Mouse (Mus musculus): Measurements from ENCODE around the gene Dnaic2. TPM values are rescaled to one million over a fixed set of nuclear protein-coding genes. Genes with fewer than 3 reads are reported as not detected.

Gene Dnaic2
- total and polyA plus RNA-seq, 3 experiments, result 0.59 to 0.93 (median 0.83) TPM

DNA sequence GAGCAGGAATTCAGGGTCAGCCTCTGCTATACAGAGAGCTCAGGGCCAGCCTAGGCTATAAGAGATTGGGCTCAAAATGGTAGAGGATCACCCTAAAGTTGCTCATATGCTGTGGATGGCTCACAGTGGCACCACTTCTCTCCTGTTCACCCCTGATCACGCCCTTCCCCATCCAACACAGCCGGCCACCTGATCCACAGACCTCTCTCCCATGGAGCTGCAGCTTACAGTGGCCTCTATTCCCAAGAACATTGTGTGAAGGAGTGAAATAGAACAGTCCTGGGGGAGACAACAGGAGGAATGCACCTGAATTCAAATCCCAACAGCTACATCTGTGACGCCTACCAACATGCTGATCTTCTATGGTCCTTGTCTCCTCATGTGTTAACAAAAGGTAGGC is 71.4 kb downstream of the Dnaic2 start, which contains the start of gene Gpr142:
Gpr142 (plus strand) TSS at position 301 of the 400 bp plus-strand sequence.
- Histone ChIP-seq H3K27ac (ENCODE audit: insufficient read depth, low read depth) (no peak within 1 kb of the TSS), H3K9ac (ENCODE audit: insufficient read depth, low read depth) (no peak within 1 kb of the TSS), H3K4me1 (ENCODE audit: control insufficient read depth in 1 of 2, insufficient read depth in 2 of 2) (peaks cover 3 to 21% of the 10 kb centered on the region in 2 experiments; a peak in 3 of 4 replicates), H3K9me3 (replicated peaks; ENCODE audit: low read length) (peaks cover 7% of the 10 kb centered on the region), H3K36me3 (replicated peaks in 1 of 2; ENCODE audit: control insufficient read depth in 1 of 2, insufficient read depth in 1 of 2, low read length in 1 of 2) (no peaks in the 10 kb centered on the region), H3K4me3 (replicated peaks in 1 of 3; ENCODE audit: low read depth in 2 of 3, low read length in 2 of 3, poor library complexity in 1 of 3) (no peak within 1 kb of the TSS), H3K79me2 (replicated peaks; ENCODE audit: control insufficient read depth, extremely low read depth, insufficient read depth, poor library complexity, severe bottlenecking) (no peaks in the 10 kb centered on the region), H3K4me2 (ENCODE audit: insufficient read depth, low read depth, poor library complexity, severe bottlenecking) (no peak within 1 kb of the TSS), H3K27me3 (replicated peaks) (peaks cover 43% of the 10 kb centered on the region)
- no peak for DNase-seq (ENCODE audit: extremely low read depth)
- in situ Hi-C loops (cut with MboI; ENCODE audit: low pct_ligation_motif_present, low pct_unique_long_range_greater_than_20kb, low sequenced_read_pairs), result loop anchor here (5.0 kb wide), 1 partner anchor 46 kb away; no protein-coding TSS in a partner anchor
- TF ChIP-seq UBTF (IDR thresholded peaks at IDR 0.05; ENCODE audit: low read depth, low read length), result no peak
- dilution Hi-C loops (cut with MboI; ENCODE audit: extremely low pct_ligation_motif_present, extremely low pct_unique_long_range_greater_than_20kb, low sequenced_read_pairs), result no loop called here

DNA sequence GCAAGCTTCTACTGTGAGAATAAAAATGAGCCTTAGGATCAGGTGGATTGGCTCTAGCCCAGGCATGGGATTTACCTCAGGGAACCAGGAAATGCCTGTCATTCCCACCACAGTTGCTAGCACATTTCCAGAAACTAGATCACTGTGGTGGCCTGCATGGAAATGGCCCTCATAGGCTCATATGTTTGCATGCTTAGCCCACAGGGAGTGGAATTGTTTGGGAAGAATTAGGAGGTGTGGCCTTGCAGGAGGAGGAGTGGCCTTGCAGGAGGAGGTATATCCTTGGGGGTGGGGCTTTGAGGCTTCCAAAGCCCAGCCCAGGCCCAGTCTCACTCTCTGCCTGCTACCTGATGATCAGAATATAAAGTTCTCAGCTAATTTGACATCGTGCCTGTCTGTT is 74.7 kb downstream of the Dnaic2 start:
- dilution Hi-C loops (cut with MboI; ENCODE audit: extremely low pct_ligation_motif_present, extremely low pct_unique_long_range_greater_than_20kb, low sequenced_read_pairs), result no loop called here
- in situ Hi-C loops (cut with MboI; ENCODE audit: low pct_ligation_motif_present, low pct_unique_long_range_greater_than_20kb, low sequenced_read_pairs), result no loop called here
- no peak for DNase-seq (ENCODE audit: extremely low read depth)
- no peak for TF ChIP-seq CHD1 (IDR thresholded peaks at IDR 0.05; ENCODE audit: low read depth, low read length)
- TF ChIP-seq TCF12 (IDR thresholded peaks at IDR 0.05; ENCODE audit: low read depth, low read length), result no peak
- no peak for TF ChIP-seq UBTF (IDR thresholded peaks at IDR 0.05; ENCODE audit: low read depth, low read length)
- TF ChIP-seq NRF1 (IDR thresholded peaks at IDR 0.05; ENCODE audit: low read depth, low read length), result no peak
- no peak for TF ChIP-seq IRF4 (IDR thresholded peaks at IDR 0.05; ENCODE audit: low read depth, low read length)
- TF ChIP-seq JUND (conservative IDR thresholded peaks at IDR 0.05; ENCODE audit: low read depth, low read length), result no peak
- no peak for TF ChIP-seq GABPA (IDR thresholded peaks at IDR 0.05; ENCODE audit: insufficient replicate concordance, low read depth, low read length)
- no peak for TF ChIP-seq USF2 (conservative IDR thresholded peaks at IDR 0.05; ENCODE audit: low read depth, low read length)
- TF ChIP-seq CTCF (conservative IDR thresholded peaks at IDR 0.05 in 1 of 2, IDR thresholded peaks at IDR 0.05 in 1 of 2; ENCODE audit: low read depth in 2 of 2, low read length in 2 of 2), result no peak
- no peak for TF ChIP-seq HCFC1 (IDR thresholded peaks at IDR 0.05; ENCODE audit: low read depth, low read length)
- no peak for TF ChIP-seq E2F4 (IDR thresholded peaks at IDR 0.05; ENCODE audit: insufficient replicate concordance, low read depth, low read length)
- no peak for TF ChIP-seq BHLHE40 (IDR thresholded peaks at IDR 0.05; ENCODE audit: low read depth, low read length)
- TF ChIP-seq PAX5 (IDR thresholded peaks at IDR 0.05; ENCODE audit: low read length), result no peak
- TF ChIP-seq SMC3 (IDR thresholded peaks at IDR 0.05; ENCODE audit: low read depth, low read length), result no peak
- no peak for TF ChIP-seq NELFE (IDR thresholded peaks at IDR 0.05; ENCODE audit: low read depth, low read length)
- Histone ChIP-seq H3K79me2 (replicated peaks; ENCODE audit: control insufficient read depth, extremely low read depth, insufficient read depth, poor library complexity, severe bottlenecking) (no peaks in the 10 kb centered on the region), H3K4me2 (ENCODE audit: insufficient read depth, low read depth, poor library complexity, severe bottlenecking) (no peak overlapping the region), H3K27ac (ENCODE audit: insufficient read depth, low read depth) (no peak overlapping the region), H3K4me3 (replicated peaks in 1 of 3; ENCODE audit: low read depth in 2 of 3, low read length in 2 of 3, poor library complexity in 1 of 3) (no peak overlapping the region), H3K27me3 (replicated peaks) (peaks cover 36% of the 10 kb centered on the region), H3K9me3 (replicated peaks; ENCODE audit: low read length) (peaks cover 7% of the 10 kb centered on the region), H3K4me1 (ENCODE audit: control insufficient read depth in 1 of 2, insufficient read depth in 2 of 2) (peaks cover 0 to 7% of the 10 kb centered on the region in 2 experiments; a peak in 2 of 4 replicates), H3K36me3 (replicated peaks in 1 of 2; ENCODE audit: control insufficient read depth in 1 of 2, insufficient read depth in 1 of 2, low read length in 1 of 2) (no peaks in the 10 kb centered on the region), H3K9ac (ENCODE audit: insufficient read depth, low read depth) (no peak overlapping the region)
